Mouse (Mus musculus): ENCODE results near the gene Rrm1. TPM values are rescaled to one million over a fixed set of nuclear protein-coding genes. Genes with fewer than 3 reads are reported as not detected.
"Not testable (repeated sequence)": the region's sequence is repeated elsewhere in the genome, so short reads cannot be mapped to it uniquely, and the experiment has no call there.

The Rrm1 gene
- polyA plus RNA-seq, 1 experiment from 2014 or later: 58.6 TPM

GRCm38 (mm10) chr7:102479368-102480078, 38.0 kb downstream of the Rrm1 start:
- no peak overlapping the region for H3K9ac ChIP-seq
- H3K4me2 ChIP-seq: no peak overlapping the region
- no peak overlapping the region for H3K4me3 ChIP-seq
- WGBS: 79% methylated on average over 5 of the region's 5 CpGs
- H3K36me3 ChIP-seq: peaks cover 6% of the 10 kb centered on the region; the same call in 1 of the 2 replicates
- no peaks in the 10 kb centered on the region for H3K27me3 ChIP-seq
- H3K9me3 ChIP-seq: no peaks in the 10 kb centered on the region
- H3K27ac ChIP-seq: no peak overlapping the region
- ATAC-seq (ENCODE audit: low FRiP score): no peak
- H3K4me1 ChIP-seq (replicated peaks): no peaks in the 10 kb centered on the region

GRCm38 (mm10) chr7:102480821-102481220, 39.3 kb downstream of the Rrm1 start:
- WGBS: 95% methylated on average over 4 of the region's 4 CpGs
- Histone ChIP-seq H3K4me1 (replicated peaks) (no peaks in the 10 kb centered on the region), H3K27me3 (no peaks in the 10 kb centered on the region), H3K9me3 (no peaks in the 10 kb centered on the region), H3K4me3 (no peak overlapping the region), H3K36me3 (peaks cover 4% of the 10 kb centered on the region; the same call in 1 of the 2 replicates), H3K9ac (no peak overlapping the region), H3K4me2 (no peak overlapping the region), H3K27ac (no peak overlapping the region)
- no peak for ATAC-seq (ENCODE audit: low FRiP score)

DNA sequence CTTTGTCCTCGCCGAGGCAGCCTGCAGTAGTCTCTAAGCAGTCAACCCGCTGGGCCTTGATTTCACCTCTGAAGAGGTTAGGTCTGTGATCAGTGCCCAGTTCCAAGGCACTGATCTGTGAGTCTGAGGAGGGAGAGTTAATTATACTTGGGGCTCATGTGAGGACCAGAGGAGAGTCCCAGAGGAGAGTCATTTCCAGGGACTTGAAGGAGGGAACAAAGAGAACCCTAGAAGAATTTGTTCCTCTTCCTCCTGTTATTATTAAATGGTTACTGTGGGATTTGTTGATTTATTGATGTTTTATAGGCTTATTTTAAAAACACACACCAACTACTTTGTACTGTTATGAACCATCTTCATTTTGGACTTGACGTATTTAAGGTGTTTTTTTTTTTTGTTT, 40.1 kb downstream of the Rrm1 start, which contains the start of gene Olfr543:
Olfr543 (minus strand) TSS at position 101 of the 400 bp plus-strand sequence.
- Histone ChIP-seq H3K4me1 (replicated peaks) (no peaks in the 10 kb centered on the region), H3K27me3 (no peaks in the 10 kb centered on the region), H3K36me3 (peaks cover 4% of the 10 kb centered on the region; the same call in 1 of the 2 replicates), H3K4me2 (no peak within 1 kb of the TSS), H3K27ac (no peak within 1 kb of the TSS), H3K4me3 (no peak within 1 kb of the TSS), H3K9me3 (no peaks in the 10 kb centered on the region), H3K9ac (no peak within 1 kb of the TSS)
- WGBS: 94% methylated on average over 4 of the region's 4 CpGs
- ATAC-seq (ENCODE audit: low FRiP score): no peak

DNA sequence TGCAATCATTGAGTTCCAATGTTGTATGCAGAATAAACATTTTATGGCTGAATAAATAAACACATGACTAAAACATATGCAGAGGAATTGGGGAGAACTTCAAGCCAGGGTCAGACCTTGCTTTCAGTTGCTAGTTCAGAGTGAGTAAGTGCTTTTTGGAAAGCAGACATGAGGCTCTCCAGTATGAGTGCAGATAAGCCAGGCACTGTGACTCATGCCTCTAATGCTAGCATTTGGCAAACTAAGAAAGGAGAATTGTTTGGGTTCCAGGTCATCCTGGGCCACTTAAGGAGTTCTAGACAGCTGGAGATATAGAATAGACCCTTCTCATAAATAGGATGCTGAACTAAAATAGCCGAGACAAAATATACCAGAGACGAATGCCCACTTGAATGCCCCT, 42.2 kb downstream of the Rrm1 start:
- H3K9me3 ChIP-seq: no peaks in the 10 kb centered on the region
- H3K27me3 ChIP-seq: no peaks in the 10 kb centered on the region
- H3K4me1 ChIP-seq (replicated peaks): no peaks in the 10 kb centered on the region
- H3K27ac ChIP-seq: no peak overlapping the region
- WGBS: 96% methylated on average over 2 of the region's 2 CpGs
- H3K4me3 ChIP-seq: no peak overlapping the region
- no peak overlapping the region for H3K9ac ChIP-seq
- no peaks in the 10 kb centered on the region for H3K36me3 ChIP-seq
- ATAC-seq (ENCODE audit: low FRiP score): no peak
- H3K4me2 ChIP-seq: no peak overlapping the region

GRCm38 (mm10) chr7:102484766-102485165, 43.3 kb downstream of the Rrm1 start:
- H3K9ac ChIP-seq; H3K4me1 ChIP-seq (replicated peaks); H3K27ac ChIP-seq; H3K4me3 ChIP-seq; H3K4me2 ChIP-seq; H3K27me3 ChIP-seq; H3K9me3 ChIP-seq; ATAC-seq (ENCODE audit: low FRiP score); H3K36me3 ChIP-seq: not testable (repeated sequence)
- 66% methylated on average over 8 of the region's 8 CpGs for WGBS

GRCm38 (mm10) chr7:102486105-102486504, 44.6 kb downstream of the Rrm1 start:
- Histone ChIP-seq H3K4me1 (replicated peaks) (no peaks in the 10 kb centered on the region), H3K36me3 (no peaks in the 10 kb centered on the region), H3K9ac (no peak overlapping the region), H3K4me3 (no peak overlapping the region), H3K27me3 (no peaks in the 10 kb centered on the region), H3K27ac (no peak overlapping the region), H3K9me3 (no peaks in the 10 kb centered on the region), H3K4me2 (no peak overlapping the region)
- WGBS: 95% methylated on average over 1 of the region's 1 CpGs
- ATAC-seq (ENCODE audit: low FRiP score): no peak

DNA sequence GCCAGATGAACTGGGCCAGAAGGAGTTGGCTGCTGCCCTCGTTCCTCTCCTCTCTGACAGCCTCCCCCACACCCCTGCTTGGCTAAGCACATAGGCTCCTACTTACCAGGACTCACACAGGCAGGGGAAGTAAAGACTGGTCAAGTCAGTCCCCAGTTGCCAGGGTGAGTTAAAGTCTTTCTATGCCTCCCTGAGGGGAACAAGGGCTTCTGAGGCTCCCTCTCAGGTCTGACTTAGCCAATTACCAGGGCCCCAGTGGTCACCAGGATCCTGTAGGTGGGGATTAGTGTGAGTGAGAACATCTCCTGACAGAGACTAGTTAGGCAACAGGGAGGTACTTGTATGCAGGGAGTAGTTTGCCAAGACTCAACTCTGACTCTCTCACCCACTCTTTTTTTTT, 46.7 kb downstream of the Rrm1 start, which contains the start of gene Olfr544:
Olfr544 (minus strand) TSS at position 153 of the 400 bp plus-strand sequence.
- Histone ChIP-seq H3K9ac (no peak within 1 kb of the TSS), H3K36me3 (no peaks in the 10 kb centered on the region), H3K4me1 (replicated peaks) (no peaks in the 10 kb centered on the region), H3K27ac (no peak within 1 kb of the TSS), H3K9me3 (no peaks in the 10 kb centered on the region), H3K4me2 (no peak within 1 kb of the TSS), H3K27me3 (no peaks in the 10 kb centered on the region), H3K4me3 (no peak within 1 kb of the TSS)
- 54% methylated on average over 1 of the region's 1 CpGs for WGBS
- no peak for ATAC-seq (ENCODE audit: low FRiP score)

DNA sequence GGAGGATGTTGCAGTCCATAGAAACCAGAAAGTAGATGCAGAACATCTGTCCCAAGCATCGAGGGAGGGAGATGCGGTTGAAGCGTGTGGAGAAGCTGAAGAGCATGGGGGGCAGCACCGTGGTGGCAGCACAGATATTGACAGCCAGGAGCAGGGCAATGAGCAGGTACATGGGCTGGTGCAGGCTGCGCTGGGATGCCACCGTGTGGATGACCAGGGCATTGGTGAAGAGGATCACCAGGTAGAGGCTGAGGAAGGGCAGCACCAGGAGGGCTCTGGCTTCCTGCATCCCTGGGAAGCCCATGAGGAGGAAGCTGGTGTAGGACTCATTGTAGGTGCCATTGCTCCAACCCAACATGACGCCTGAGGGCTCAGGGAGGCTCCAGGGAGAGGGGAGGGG, 52.9 kb downstream of the Rrm1 start:
- H3K9me3 ChIP-seq; H3K27me3 ChIP-seq; H3K4me3 ChIP-seq; H3K9ac ChIP-seq; H3K4me2 ChIP-seq; ATAC-seq (ENCODE audit: low FRiP score); H3K4me1 ChIP-seq (replicated peaks); H3K27ac ChIP-seq; H3K36me3 ChIP-seq: not testable (repeated sequence)
- WGBS: 58% methylated on average over 7 of the region's 7 CpGs

DNA sequence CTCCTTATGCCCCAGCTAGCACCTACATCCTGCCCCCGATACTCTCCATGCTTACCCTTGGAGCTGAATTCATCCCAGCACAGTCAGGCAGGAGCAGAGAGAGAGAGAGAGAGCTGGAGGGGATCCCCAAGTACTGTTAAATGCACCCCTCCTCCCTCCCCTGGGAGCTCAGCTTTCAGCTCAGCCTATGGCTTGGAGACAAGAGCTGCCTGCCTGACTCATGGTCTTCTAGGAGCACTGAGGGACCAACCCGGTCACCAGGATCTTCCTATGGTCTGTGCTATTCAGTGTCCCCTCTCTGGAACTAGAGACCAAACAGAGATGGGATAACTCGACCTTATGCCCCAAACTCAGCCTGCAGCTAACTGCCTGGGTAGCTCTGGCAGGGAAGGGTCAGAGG, 58.0 kb downstream of the Rrm1 start, which contains the start of gene Olfr545:
Olfr545 (minus strand) TSS at position 101 of the 400 bp plus-strand sequence.
- H3K4me1 ChIP-seq (replicated peaks): no peaks in the 10 kb centered on the region
- ATAC-seq (ENCODE audit: low FRiP score): no peak
- no peaks in the 10 kb centered on the region for H3K27me3 ChIP-seq
- no peak within 1 kb of the TSS for H3K27ac ChIP-seq
- no peak within 1 kb of the TSS for H3K4me2 ChIP-seq
- no peaks in the 10 kb centered on the region for H3K9me3 ChIP-seq
- H3K36me3 ChIP-seq: no peaks in the 10 kb centered on the region
- no peak within 1 kb of the TSS for H3K9ac ChIP-seq
- WGBS: 64% methylated on average over 3 of the region's 3 CpGs
- no peak within 1 kb of the TSS for H3K4me3 ChIP-seq

DNA sequence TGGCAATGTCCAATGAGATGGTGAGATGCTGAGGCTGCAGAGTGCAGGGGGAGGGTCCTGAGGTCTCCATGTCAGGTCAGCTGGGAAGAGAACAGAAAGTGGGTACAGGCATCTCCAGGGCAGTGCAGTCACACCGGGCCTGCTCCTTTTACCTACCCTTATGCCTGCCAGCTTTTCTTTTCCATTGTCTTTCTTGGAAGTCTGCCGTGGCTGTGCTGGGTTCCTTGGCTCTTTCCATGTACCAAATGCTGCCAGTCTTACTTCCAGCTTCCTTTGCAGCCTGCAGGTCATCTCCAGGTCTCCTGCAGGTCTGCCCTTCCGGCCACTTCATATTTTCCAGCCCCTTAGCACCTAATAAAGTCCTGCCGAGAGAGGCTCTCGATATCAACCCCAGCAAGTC, 60.5 kb downstream of the Rrm1 start:
- WGBS: 84% methylated on average over 5 of the region's 5 CpGs

DNA sequence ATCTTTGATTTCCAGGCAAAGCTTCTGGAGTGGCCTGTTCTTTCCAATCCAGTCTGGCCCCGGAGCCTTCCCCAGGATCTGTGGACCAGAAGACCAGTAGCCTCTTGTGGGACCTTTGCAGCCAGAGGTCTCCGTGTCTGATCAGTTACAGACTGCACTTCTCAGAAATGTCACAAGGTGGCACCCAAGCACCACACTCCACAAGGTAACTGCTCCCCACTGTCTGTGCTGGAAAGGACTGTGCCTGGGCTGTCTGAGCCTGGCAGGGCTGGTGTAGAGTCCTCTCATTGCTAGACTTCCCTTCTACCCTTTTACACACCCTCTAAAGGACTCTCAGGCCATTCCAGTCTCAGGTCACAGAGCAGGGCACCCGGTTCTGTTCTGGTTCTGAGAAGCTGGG, 65.4 kb downstream of the Rrm1 start:
- no peak overlapping the region for H3K27ac ChIP-seq
- H3K9ac ChIP-seq: no peak overlapping the region
- H3K4me3 ChIP-seq: no peak overlapping the region
- no peak overlapping the region for H3K4me2 ChIP-seq
- peaks cover 6% of the 10 kb centered on the region; the same call in 1 of the 2 replicates for H3K27me3 ChIP-seq
- H3K9me3 ChIP-seq: no peaks in the 10 kb centered on the region
- peak; percentile 84 for ATAC-seq (ENCODE audit: low FRiP score)
- H3K4me1 ChIP-seq (replicated peaks): no peaks in the 10 kb centered on the region
- H3K36me3 ChIP-seq: no peaks in the 10 kb centered on the region
- WGBS: 43% methylated on average over 3 of the region's 3 CpGs

More for the DNA sequence above, 60.5 kb downstream of the Rrm1 start:
- Histone ChIP-seq H3K4me2 (no peak overlapping the region), H3K27ac (no peak overlapping the region), H3K4me3 (no peak overlapping the region), H3K9ac (no peak overlapping the region), H3K4me1 (replicated peaks) (no peaks in the 10 kb centered on the region), H3K27me3 (no peaks in the 10 kb centered on the region), H3K36me3 (no peaks in the 10 kb centered on the region), H3K9me3 (no peaks in the 10 kb centered on the region)
- no peak for ATAC-seq (ENCODE audit: low FRiP score)

DNA sequence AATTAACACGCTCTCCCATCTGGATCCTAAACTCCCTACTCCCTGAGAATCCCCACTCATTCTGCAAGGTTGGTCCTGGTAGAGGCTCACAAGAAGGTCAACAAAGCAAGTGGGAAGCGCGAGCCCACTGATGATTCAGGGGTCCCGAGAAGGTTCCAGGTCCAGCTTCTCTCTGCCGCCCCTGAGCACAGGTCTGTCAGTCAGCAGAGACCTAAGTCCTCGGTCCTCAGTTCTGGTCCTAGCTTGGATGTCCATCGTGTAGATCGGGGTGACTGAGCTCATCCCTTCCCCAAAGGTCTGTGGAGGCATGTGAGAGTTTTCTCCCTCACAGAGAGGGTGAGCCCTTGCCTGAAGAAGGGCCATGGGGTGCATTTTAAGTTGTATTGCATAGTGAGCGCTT, 66.6 kb downstream of the Rrm1 start:
- WGBS: 91% methylated on average over 9 of the region's 9 CpGs
- H3K4me3 ChIP-seq: no peak overlapping the region
- no peak overlapping the region for H3K9ac ChIP-seq
- H3K9me3 ChIP-seq: no peaks in the 10 kb centered on the region
- no peak overlapping the region for H3K27ac ChIP-seq
- 0 out of 2 replicates have a peak, but pooled peaks cover 3% of the 10 kb centered on the region for H3K4me1 ChIP-seq (replicated peaks)
- ATAC-seq (ENCODE audit: low FRiP score): no peak
- no peaks in the 10 kb centered on the region for H3K36me3 ChIP-seq
- peaks cover 13% of the 10 kb centered on the region; the same call in 1 of the 2 replicates for H3K27me3 ChIP-seq
- no peak overlapping the region for H3K4me2 ChIP-seq

DNA sequence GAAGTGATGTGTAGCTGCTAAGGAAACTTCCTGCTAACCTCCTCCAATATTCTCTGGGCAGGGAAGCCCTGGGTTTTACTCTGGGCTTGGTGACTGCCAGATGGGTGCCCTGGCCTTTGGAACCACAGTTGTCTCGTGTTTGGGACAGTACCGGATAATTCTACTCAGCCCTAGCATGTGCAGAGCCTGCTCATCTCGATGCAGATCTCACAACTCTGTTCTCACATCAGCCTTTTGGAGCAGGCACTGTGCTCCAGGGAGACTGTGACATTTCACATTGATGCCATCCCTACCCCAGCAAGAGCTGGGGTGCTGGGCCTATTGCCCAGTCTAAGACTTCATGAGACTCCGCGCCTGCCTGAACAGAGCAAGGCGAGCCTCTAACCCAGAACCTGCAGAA, 67.2 kb downstream of the Rrm1 start:
- Histone ChIP-seq H3K4me1 (replicated peaks) (0 out of 2 replicates have a peak, but pooled peaks cover 8% of the 10 kb centered on the region), H3K36me3 (no peaks in the 10 kb centered on the region), H3K27ac (no peak overlapping the region), H3K4me2 (no peak overlapping the region), H3K9me3 (no peaks in the 10 kb centered on the region), H3K27me3 (peaks cover 16% of the 10 kb centered on the region), H3K9ac (no peak overlapping the region), H3K4me3 (no peak overlapping the region)
- no peak for ATAC-seq (ENCODE audit: low FRiP score)
- 90% methylated on average over 6 of the region's 6 CpGs for WGBS
